Mouse (Mus musculus) CH12.LX (cell line): ENCODE results near the gene Hist1h4h.

Experiments used
- CTCF ChIP-seq, 2 experiments: IDR thresholded peaks in 1 of 2; conservative IDR thresholded peaks in 1 of 2; 2 replicates each; pipeline ENCODE4 v1.5.1; 2011 to 2012; ENCODE audit warnings: low read depth in 2 of 2, low read length in 2 of 2, improper control_type of control experiment in 1 of 2, inconsistent platforms in 1 of 2, mild to moderate bottlenecking in 1 of 2, moderate library complexity in 1 of 2
- E2F4 ChIP-seq: IDR thresholded peaks from 2 replicates; pipeline ENCODE4 v1.6.1; 2011; ENCODE audit warnings: low read depth, low read length, improper control_type of control experiment; ENCODE audit not compliant: insufficient replicate concordance
- MAFK ChIP-seq: IDR thresholded peaks from 2 replicates; pipeline ENCODE4 v1.6.1; 2011; ENCODE audit warnings: low read length, improper control_type of control experiment; ENCODE audit not compliant: insufficient replicate concordance
- PAX5 ChIP-seq: IDR thresholded peaks from 2 replicates; pipeline ENCODE4 v1.6.1; 2012; ENCODE audit warnings: low read length, inconsistent platforms, mixed read lengths
- UBTF ChIP-seq: IDR thresholded peaks from 2 replicates; pipeline ENCODE4 v1.6.1; 2012; ENCODE audit warnings: low read depth, mild to moderate bottlenecking, inconsistent platforms, low read length, improper control_type of control experiment, moderate library complexity
- USF1 ChIP-seq: IDR thresholded peaks from 2 replicates; pipeline ENCODE4 v1.6.1; 2014; ENCODE audit warnings: low read depth, mild to moderate bottlenecking, inconsistent platforms, low read length, improper control_type of control experiment
- USF2 ChIP-seq: conservative IDR thresholded peaks from 2 replicates; pipeline ENCODE4 v1.6.1; 2011; ENCODE audit warnings: low read depth, low read length, improper control_type of control experiment

GRCm38 (mm10) chr13:23577835-23578234, 47.0 kb downstream of the Hist1h4h start:
- TF ChIP-seq E2F4: no peak
- TF ChIP-seq USF1: no peak
- TF ChIP-seq UBTF: no peak
- TF ChIP-seq CTCF (conservative IDR thresholded peaks at IDR 0.05 in 1 of 2, IDR thresholded peaks at IDR 0.05 in 1 of 2; ENCODE audit: low read depth in 2 of 2, low read length in 2 of 2): no peak
- TF ChIP-seq USF2: no peak
- TF ChIP-seq MAFK: no peak
- no peak for TF ChIP-seq PAX5
